Comparison of ENCODE assay signal across 7 mouse cellular contexts in the genomic region with DNA sequence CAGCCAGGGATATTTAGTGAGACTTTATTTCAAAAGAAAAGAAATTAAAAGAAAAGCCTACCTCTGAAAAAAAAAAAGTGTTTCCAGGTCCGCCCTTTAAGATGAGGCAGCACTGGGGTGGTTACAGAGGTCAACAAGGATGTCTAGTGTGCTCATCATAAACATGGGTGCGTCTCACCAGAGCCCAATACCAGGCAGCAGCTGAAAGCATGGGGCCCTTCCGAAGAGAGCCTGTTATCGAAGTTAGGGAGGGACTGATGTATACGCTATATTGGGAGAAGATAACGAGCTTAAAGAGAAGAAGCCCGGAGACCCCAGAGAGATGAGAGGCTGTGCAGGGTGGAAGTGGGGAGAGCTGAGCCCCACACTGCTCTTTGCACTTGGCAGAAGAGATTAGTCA. TPM values are rescaled to one million over a fixed set of nuclear protein-coding genes. Genes with fewer than 3 reads are reported as not detected.
DNase-seq lines count a peak whose midpoint lies in the region; ATAC-seq lines count a peak whose summit lies in the region.

No protein-coding gene starts in this region.

- H3K9ac ChIP-seq in lung, embryonic 15.5 days = no peak overlapping the region
- H3K9ac ChIP-seq in intestine, embryonic 16.5 days (ENCODE audit: low read depth, low read length) = peak overlapping the region; percentile 54; the same call in 1 of the 2 replicates
- H3K9ac ChIP-seq in neural tube, embryonic 13.5 days = peak overlapping the region; percentile 50

- peaks cover 41% of the 10 kb centered on the region for H3K4me1 ChIP-seq in lung, embryonic 15.5 days
- peaks cover 15% of the 10 kb centered on the region for H3K4me1 ChIP-seq in brown adipose tissue, adult 24 weeks (ENCODE audit: control insufficient read depth, insufficient read depth, insufficient read length, low read length)
- H3K4me1 ChIP-seq in intestine, embryonic 16.5 days (ENCODE audit: control insufficient read depth, insufficient read depth, low read length) = peaks cover 42% of the 10 kb centered on the region
- peaks cover 42% of the 10 kb centered on the region for H3K4me1 ChIP-seq in neural tube, embryonic 13.5 days (replicated peaks)

- H3K4me3 ChIP-seq in lung, embryonic 15.5 days = no peak overlapping the region
- H3K4me3 ChIP-seq in brown adipose tissue, adult 24 weeks (ENCODE audit: insufficient read depth, low read depth, low read length) = peak overlapping the region; percentile 38
- peak overlapping the region; percentile 98 for H3K4me3 ChIP-seq in intestine, embryonic 16.5 days (ENCODE audit: low read length)
- no peak overlapping the region for H3K4me3 ChIP-seq in neural tube, embryonic 13.5 days

- H3K27ac ChIP-seq in lung, embryonic 15.5 days = no peak overlapping the region
- H3K27ac ChIP-seq in brown adipose tissue, adult 24 weeks (replicated peaks; ENCODE audit: low read depth, low read length) = 0 out of 2 replicates have a peak overlapping the region, but pooled peaks have one; percentile 6
- peak overlapping the region; percentile 93 for H3K27ac ChIP-seq in intestine, embryonic 16.5 days (ENCODE audit: low read length)
- no peak overlapping the region; the same call in 1 of the 2 replicates for H3K27ac ChIP-seq in neural tube, embryonic 13.5 days (replicated peaks)

- H3K9me3 ChIP-seq in lung, embryonic 15.5 days = no peaks in the 10 kb centered on the region
- H3K9me3 ChIP-seq in intestine, embryonic 16.5 days (ENCODE audit: control insufficient read depth, low read length) = no peaks in the 10 kb centered on the region
- no peaks in the 10 kb centered on the region for H3K9me3 ChIP-seq in neural tube, embryonic 13.5 days

- 42% methylated on average over 7 of the region's 7 CpGs for WGBS in lung, embryonic 15.5 days
- 13% methylated on average over 7 of the region's 7 CpGs for WGBS in intestine, embryonic 16.5 days
- WGBS in neural tube, embryonic 13.5 days = 81% methylated on average over 7 of the region's 7 CpGs

- 0 out of 2 replicates have a peak, but pooled peaks cover 3% of the 10 kb centered on the region for H3K36me3 ChIP-seq in lung, embryonic 15.5 days
- no peaks in the 10 kb centered on the region for H3K36me3 ChIP-seq in intestine, embryonic 16.5 days (ENCODE audit: control insufficient read depth, insufficient read depth, low read length)
- no peaks in the 10 kb centered on the region for H3K36me3 ChIP-seq in neural tube, embryonic 13.5 days

- H3K4me2 ChIP-seq in lung, embryonic 15.5 days = peak overlapping the region; percentile 88
- H3K4me2 ChIP-seq in intestine, embryonic 16.5 days (ENCODE audit: low read depth, low read length) = peak overlapping the region; percentile 64
- peak overlapping the region; percentile 96 for H3K4me2 ChIP-seq in neural tube, embryonic 13.5 days

- no peaks in the 10 kb centered on the region for H3K27me3 ChIP-seq in lung, embryonic 15.5 days
- H3K27me3 ChIP-seq in intestine, embryonic 16.5 days (replicated peaks; ENCODE audit: control insufficient read depth, insufficient read depth, low read length) = no peaks in the 10 kb centered on the region
- no peaks in the 10 kb centered on the region for H3K27me3 ChIP-seq in neural tube, embryonic 13.5 days

- no peak for DNase-seq in lung, postnatal 25 days (ENCODE audit: low spot score)
- no peak for DNase-seq in adrenal gland, postnatal 14 days
- DNase-seq in thymus, postnatal 14 days = no peak

- no peak for ATAC-seq in lung, embryonic 15.5 days (ENCODE audit: borderline replicate concordance, extremely low read depth, low FRiP score, low TSS enrichment)
- peak; percentile 47 for ATAC-seq in intestine, embryonic 16.5 days
- no peak for ATAC-seq in neural tube, embryonic 13.5 days (ENCODE audit: low read depth)

RNA-seq across cellular contexts. Expression of a gene that starts 3.3 kb away (rescaled TPM):
- polyA plus RNA-seq in lung, embryonic 15.5 days (2015; fragmentation: Nextera tagmentation; extraction: Ambion mirVana) = 429 and 448 TPM in 2 replicates
- polyA plus RNA-seq in brown adipose tissue, adult 24 weeks (2012; ENCODE audit: insufficient read depth, insufficient read length, missing spikeins) = 131 and 169 TPM in 2 replicates
- 556 and 575 TPM in 2 replicates for polyA plus RNA-seq in intestine, embryonic 16.5 days (2015; fragmentation: Nextera tagmentation; extraction: Ambion mirVana)
- 436 and 457 TPM in 2 replicates for polyA plus RNA-seq in neural tube, embryonic 13.5 days (2015; fragmentation: Nextera tagmentation; extraction: Ambion mirVana)
- total RNA-seq in adrenal gland, postnatal 14 days (2021) = 177 and 194 TPM in 2 replicates

RNA-seq across cellular contexts. Expression of a gene that starts 39.2 kb away (rescaled TPM):
- polyA plus RNA-seq in lung, embryonic 15.5 days (2015; fragmentation: Nextera tagmentation; extraction: Ambion mirVana) = 0.19 TPM in 1 of 2 replicates, not detected in the other
- polyA plus RNA-seq in brown adipose tissue, adult 24 weeks (2012; ENCODE audit: insufficient read depth, insufficient read length, missing spikeins) = not detected in 2 replicates
- polyA plus RNA-seq in intestine, embryonic 16.5 days (2015; fragmentation: Nextera tagmentation; extraction: Ambion mirVana) = 2.6 and 2.7 TPM in 2 replicates
- 0.28 TPM in 1 of 2 replicates, not detected in the other for polyA plus RNA-seq in neural tube, embryonic 13.5 days (2015; fragmentation: Nextera tagmentation; extraction: Ambion mirVana)
- not detected in 2 replicates for total RNA-seq in adrenal gland, postnatal 14 days (2021)

RNA-seq across cellular contexts. Expression of a gene that starts 44.7 kb away (rescaled TPM):
- not detected in 2 replicates for polyA plus RNA-seq in lung, embryonic 15.5 days (2015; fragmentation: Nextera tagmentation; extraction: Ambion mirVana)
- not detected in 2 replicates for polyA plus RNA-seq in brown adipose tissue, adult 24 weeks (2012; ENCODE audit: insufficient read depth, insufficient read length, missing spikeins)
- polyA plus RNA-seq in intestine, embryonic 16.5 days (2015; fragmentation: Nextera tagmentation; extraction: Ambion mirVana) = not detected in 2 replicates
- polyA plus RNA-seq in neural tube, embryonic 13.5 days (2015; fragmentation: Nextera tagmentation; extraction: Ambion mirVana) = not detected in 2 replicates
- not detected in 2 replicates for total RNA-seq in adrenal gland, postnatal 14 days (2021)

RNA-seq across cellular contexts. Expression of a gene that starts 45.4 kb away (rescaled TPM):
- polyA plus RNA-seq in lung, embryonic 15.5 days (2015; fragmentation: Nextera tagmentation; extraction: Ambion mirVana) = 248 and 261 TPM in 2 replicates
- 66.7 and 77.7 TPM in 2 replicates for polyA plus RNA-seq in brown adipose tissue, adult 24 weeks (2012; ENCODE audit: insufficient read depth, insufficient read length, missing spikeins)
- polyA plus RNA-seq in intestine, embryonic 16.5 days (2015; fragmentation: Nextera tagmentation; extraction: Ambion mirVana) = 246 and 256 TPM in 2 replicates
- polyA plus RNA-seq in neural tube, embryonic 13.5 days (2015; fragmentation: Nextera tagmentation; extraction: Ambion mirVana) = 195 and 200 TPM in 2 replicates
- total RNA-seq in adrenal gland, postnatal 14 days (2021) = 155 and 165 TPM in 2 replicates

RNA-seq across cellular contexts. Expression of a gene that starts 45.6 kb away (rescaled TPM):
- polyA plus RNA-seq in lung, embryonic 15.5 days (2015; fragmentation: Nextera tagmentation; extraction: Ambion mirVana) = 103 and 106 TPM in 2 replicates
- 117 and 146 TPM in 2 replicates for polyA plus RNA-seq in brown adipose tissue, adult 24 weeks (2012; ENCODE audit: insufficient read depth, insufficient read length, missing spikeins)
- polyA plus RNA-seq in intestine, embryonic 16.5 days (2015; fragmentation: Nextera tagmentation; extraction: Ambion mirVana) = 139 and 148 TPM in 2 replicates
- 104 and 119 TPM in 2 replicates for polyA plus RNA-seq in neural tube, embryonic 13.5 days (2015; fragmentation: Nextera tagmentation; extraction: Ambion mirVana)
- 111 and 115 TPM in 2 replicates for total RNA-seq in adrenal gland, postnatal 14 days (2021)

Comparison
In these comparisons a context has a peak if more than half of its experiments do, and no peak if none do; other contexts are left out.
1. H3K27ac ChIP-seq: peak in brown adipose tissue, adult 24 weeks (single experiment) and intestine, embryonic 16.5 days (single experiment); none in lung, embryonic 15.5 days (single experiment) and neural tube, embryonic 13.5 days (single experiment).
2. H3K4me3 ChIP-seq: peak in brown adipose tissue, adult 24 weeks (single experiment) and intestine, embryonic 16.5 days (single experiment); none in lung, embryonic 15.5 days (single experiment) and neural tube, embryonic 13.5 days (single experiment).
3. Peak in every context shown above with its lines, with median percentiles within 50 percentile points of each other: H3K4me2 ChIP-seq.